Mouse (Mus musculus): Measurements from ENCODE around the gene Mlxip.
A peak's percentile ranks its signal among the peaks of the same experiment; 100 is the strongest.

Gene Mlxip

DNA sequence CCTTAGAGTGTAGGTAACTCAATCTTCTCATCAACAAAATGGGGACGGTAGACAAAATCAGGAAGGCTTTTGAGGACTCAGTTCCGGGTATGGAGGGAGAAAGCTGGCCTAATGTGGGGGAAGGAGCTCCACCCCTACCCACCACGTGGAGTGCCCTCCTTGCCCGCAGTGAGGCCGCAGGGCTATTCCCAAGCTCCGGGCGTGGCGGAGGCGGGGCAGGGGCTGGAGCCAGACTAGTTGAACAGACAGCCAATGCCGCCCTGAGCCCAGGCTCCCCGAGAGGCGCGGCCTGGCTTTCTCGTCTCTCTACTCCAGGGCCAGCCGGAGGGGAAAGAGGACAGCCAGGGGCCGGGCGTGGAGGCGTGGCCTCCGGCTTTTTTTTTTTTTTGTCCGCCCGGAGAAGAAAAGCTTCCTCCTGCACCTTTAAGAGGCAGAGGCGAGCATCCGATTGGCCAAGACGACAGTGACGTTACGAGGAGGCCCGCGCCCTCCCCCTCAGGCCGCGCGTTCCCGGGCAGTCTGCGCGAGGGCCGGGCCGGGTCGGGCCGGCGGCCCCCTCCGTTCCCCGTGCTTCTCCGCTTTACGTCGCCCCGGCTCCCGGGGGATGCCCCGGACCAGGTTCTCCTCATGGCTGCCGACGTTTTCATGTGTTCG is at the start of gene Mlxip:
Gene Mlxip (plus strand): TSS at position 496 of the 654 bp plus-strand sequence.
- DNase-seq = peak; percentile 98 to 99

DNA sequence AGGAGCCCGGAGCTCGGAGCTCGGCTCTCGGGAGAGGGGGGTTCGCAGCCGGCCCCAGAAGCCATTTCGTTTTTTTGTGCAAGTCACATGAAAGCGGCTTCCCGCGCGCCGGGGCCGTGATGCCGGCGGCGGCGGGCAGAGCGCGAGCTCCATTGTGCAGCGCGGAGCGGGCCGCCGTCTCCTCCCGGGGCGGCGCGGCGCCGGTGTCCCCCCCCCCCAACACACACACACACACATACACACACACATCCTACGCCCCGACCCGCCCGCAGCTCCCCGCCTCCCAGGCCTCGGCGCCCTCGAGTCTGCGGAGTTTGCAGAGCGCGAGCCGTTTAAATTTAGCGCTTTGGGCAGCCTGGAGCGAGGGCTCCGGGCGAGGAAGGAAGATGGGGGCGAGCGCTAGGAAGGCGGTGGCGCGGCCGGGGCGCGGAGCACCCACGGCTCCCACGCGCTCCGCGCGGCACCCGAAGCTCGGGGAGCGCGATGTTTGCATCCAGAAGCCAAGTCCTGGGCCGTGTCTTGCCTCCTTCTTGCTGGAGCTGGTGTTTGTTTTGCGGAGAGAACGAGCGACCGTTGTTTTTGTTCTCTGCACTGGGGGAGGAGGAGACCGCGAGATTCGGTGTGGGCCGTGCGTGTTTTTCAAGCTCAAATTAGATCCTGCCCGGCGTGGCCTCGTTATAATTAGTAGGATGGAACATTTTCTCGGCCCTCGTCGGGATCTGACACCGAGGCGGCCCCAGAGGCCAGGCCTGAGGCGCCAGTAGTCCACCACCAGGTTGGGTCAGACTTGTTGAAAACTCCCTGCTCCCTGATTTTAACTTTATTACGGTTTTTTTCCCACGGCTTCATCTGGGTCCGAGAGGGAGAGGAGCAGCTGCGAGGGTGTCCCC is 49.4 kb upstream of the Mlxip start:
- DNase-seq = peak; percentile 57 to 71

DNA sequence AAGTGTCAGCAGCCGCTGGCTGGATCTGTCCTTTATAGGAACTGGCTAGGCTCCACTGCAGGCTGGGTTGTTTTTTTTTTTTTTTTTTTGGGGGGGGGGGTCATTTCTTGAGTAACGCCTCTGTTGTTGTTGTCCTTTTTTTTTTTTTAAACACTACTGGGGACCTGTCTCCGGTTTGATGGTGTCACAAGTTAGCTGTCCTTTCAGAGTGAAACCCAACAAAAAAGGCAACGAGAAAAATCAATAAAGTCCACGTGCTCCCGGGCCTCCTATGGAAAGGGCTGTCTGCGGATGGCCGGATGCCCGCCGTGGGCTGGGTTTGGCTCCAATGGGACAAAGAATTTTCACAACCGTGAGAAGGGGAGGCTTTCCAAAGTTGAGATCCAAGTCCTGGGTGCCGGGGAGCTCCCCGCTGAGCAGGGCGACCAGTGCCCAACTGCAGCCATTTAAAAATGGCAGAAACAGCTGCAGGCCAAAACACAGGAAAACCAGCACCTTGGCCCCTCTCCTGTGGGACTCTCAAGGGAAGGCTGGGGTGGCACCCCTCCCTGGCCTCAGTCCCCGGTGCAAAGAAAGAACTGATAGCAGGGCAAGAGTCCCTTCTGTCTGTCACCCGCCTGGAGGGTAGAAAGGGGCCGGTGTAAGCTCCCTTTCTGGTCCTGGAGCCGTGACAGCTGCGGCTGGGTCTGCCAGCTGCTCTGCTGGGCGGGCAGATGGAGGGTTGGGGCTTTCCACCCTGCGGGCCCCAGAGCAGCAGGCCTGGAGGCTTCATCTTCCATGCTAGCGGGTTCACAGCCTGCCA is 48.5 kb upstream of the Mlxip start:
- DNase-seq = peak; percentile 80 to 87

DNA sequence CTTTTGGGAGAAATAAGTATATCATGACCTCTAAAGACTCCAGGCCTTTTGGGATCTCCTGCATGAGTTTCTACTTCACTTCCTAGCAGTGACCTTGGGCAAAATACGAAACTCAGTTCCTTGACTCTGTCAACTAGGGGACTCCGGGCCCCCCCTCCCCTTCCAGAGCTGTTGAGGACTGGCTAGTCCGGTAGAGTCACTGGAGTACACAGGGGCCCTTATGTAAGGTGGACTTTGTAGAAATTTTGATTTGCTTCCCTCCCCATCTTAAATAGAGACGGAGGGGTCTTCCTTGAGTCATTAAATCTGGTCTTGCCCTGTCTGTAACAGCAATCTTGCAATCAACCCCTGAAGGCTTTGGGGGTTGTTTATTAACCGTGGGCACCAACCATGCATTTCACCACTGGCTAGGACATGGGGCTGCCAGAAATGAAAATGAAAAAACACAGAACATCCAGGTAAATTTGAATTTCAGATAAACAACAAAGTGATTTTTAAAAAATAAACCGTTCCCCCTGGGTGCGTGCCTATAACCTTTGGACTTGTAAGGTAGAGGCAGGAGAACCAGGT is 47.8 kb upstream of the Mlxip start:
- DNase-seq = peak; percentile 28 to 50

DNA sequence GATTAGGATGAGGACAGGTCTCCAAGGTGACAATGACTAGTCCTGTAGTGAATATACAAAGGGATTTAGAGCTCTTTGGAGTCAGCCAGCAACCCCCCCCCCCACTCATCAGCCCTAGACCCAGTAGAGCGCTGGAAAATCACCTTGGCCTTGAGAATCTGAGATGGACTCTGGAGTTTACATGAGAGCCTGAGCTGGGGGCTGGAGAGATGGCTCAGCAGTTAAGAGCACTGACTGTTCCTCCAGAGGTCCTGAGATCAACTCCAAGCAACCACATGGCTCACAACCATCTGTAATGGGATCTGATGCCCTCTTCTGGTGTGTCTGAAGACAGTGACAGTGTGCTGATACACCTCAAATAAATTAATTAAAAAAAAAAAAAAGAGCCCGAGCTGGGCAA is 46.6 kb upstream of the Mlxip start:
- DNase-seq = no peak

DNA sequence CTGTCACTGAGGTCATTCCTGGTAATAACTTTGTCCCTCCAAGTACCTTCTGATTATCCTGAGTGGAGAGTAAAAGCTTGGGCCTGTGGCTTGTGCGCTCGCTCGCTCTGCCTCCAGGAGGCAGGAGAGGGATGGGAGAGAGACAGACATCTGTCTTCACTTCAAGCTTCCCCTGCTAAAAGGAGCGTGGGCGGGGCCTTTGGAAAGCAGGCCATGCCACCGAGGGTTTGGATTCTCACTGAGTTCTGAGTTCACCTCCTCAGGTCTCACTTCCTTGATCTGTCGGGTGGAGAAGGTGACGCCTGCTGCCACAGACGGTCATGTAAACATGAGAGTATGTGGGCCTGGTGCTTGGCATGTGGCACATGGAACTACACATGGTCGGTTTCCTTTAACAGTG is 44.2 kb upstream of the Mlxip start:
- DNase-seq = no peak

DNA sequence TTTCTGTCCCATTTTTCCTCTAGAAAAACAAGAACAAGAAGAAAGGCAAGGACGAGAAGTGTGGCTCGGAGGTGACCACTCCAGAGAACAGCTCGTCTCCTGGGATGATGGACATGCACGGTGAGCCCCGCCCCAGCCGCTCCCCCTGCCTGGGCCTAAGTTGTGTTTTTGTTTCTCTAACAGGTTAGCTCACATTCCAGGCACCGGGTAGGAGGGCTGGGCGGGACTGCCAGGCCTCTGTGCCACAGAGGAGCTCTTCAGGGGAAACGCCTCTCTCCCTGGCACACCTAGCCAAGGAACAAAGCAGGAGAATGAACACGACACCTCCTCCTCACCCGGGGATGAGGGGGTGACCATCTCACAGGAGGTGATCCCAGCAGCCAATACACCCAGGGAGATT is 38.7 kb upstream of the Mlxip start:
- peak; percentile 86 to 91 for DNase-seq

DNA sequence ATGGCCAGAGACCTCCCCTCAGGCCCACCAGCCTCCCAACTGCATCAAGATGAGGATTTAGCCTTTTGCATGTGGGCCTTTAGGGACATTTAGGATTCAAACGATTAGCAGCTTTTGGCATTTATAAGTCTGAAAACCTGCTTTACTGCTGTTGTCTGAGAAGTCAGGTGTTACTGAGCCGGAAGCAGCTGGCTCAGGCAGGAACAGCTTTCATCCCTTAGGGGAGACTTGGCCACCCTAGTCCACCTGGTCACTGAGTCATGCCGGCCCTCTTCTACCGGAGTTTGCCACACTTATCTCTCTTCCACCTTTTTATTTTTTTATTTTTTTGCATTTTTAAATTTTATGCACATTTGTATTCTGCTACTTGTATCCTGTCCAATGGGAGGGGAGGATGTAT is 37.3 kb upstream of the Mlxip start:
- DNase-seq = no peak

DNA sequence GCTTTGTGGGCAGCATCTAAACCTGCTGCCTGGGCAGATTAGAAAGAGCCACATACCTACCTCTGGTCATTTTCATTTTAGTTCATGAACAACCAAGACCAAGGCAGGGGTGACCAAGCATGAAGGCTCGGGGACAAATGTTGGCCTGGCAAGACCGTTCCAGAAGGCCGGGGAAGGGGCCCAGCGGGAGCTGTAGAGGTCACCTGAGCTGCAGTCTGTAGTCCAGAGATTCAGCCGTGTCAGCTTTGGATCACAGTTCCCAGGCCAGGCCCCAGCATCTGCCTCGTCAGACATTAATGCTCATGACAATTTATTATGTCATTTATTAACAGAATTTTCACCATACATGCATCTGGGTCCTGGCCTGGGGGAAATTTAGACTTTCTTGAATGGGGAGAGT is 35.2 kb upstream of the Mlxip start:
- DNase-seq = no peak

DNA sequence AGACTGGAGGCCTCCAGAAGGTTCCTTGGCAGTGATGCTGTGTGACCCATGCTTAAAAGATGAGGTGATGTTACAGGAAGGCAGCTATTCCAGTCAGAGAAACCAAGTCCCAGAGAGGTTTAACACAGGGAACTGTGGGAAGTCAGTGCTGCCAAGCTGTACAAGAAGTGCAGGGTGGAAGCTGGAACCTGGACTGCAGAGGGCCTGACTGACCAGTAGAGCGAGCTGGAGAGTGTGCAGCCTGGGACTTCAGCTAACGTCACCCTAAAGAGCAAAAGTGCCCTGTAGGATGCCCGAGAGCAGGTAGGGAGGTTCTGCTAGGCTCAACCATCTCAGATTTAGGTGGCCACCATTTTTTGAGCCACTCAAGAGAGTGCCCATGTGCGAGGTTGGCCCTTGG is 31.7 kb upstream of the Mlxip start:
- no peak for DNase-seq

DNA sequence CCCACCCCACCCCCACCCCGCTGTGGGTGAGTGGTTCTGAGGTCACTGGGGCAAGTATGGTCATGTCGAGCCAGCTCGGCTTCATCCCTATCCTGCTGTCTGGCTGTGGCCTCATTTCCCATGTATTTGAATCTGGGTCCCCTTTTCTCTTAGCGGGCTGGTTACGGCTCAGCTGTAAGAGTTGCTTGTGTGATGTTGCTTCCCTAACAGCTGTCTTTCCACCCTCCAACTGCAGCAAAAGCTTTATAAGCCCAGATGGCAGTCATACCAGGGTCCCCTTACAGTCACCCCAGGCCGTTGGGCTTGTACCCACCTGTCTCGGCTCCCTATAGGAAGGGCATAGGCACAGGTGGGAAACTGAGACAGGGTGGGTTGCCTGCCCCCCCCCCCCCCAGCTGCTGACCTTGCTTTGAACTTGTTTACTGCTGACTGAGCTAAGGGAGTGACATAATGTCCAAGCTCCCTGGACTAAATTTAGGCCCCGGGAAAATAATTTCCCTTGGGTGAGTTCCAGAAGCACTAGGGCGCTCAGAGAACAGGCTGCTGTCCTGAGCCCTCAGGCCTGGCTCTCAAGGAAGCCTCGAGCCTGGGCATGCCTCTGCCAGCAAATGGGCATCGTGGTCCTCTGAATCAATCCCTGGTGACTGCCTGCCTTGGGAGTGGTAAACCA is 30.2 kb upstream of the Mlxip start:
- peak; percentile 54 to 78 for DNase-seq

DNA sequence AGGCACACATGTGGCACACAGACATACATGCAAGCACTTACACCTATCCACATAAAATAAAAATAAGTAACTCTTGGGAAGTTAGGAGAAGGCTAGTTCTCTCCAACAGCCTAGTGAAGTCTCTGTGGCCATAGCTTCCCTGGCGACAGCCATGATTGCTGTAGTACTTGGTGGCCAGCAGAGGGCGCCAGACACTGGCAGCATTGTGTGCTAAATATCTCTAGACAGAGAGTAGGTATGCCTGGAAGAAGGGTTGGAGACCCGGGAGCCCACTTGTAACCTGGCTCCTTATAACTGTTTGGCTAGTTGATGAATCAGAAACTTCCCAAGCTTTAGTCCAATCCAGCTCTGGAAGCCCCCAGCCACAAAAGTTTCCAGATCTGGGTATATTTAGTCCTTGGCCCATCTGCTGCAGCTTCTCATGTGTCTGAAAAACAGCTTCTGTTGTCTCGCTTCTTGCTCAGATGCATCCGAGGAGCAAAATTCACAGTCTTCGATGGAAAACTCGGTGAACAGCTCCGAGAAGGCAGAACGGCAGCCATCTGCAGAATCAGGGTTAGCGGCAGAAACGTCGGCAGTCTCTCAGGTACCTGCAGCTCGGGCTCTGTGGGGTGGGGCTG is 25.6 kb upstream of the Mlxip start:
- DNase-seq = no peak

DNA sequence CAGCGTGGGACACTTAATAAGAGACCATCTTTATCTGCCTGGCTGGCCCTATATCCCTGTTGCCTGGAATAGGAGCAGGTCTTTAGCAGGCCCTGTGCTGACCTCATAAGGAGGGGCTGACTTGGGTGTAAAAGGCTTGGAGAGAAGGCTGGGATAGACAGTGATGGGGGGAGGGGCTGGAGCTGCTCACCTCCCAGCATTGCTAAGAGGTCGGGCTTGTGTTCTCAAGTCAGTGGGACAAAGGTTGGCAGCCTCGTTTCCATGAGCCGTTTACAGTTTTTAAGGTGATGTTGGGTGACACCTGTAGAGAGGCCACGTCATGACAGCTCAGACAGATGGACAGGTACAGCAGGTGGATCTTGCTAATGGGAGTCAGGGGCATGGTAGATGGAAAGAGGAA is 24.5 kb upstream of the Mlxip start:
- DNase-seq = no peak

DNA sequence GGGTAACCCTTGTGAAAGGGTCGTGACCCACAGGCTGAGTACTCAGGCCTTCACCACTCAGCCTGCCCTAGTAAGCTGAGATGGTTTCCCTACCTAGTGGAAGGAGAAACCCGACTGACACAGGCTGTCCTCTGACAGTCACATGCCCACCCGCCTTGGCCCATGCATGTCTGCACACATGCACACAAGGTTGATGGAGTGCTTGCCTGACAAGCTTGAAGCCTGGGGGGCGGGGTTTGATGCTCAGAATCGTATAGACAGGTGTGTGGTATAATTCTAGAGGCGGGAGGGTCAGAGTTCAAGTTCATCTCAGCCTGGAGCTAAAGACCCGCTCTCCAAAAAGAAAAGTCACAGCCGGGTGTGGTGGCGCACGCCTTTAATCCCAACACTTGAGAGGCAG is 19.3 kb upstream of the Mlxip start:
- no peak for DNase-seq

DNA sequence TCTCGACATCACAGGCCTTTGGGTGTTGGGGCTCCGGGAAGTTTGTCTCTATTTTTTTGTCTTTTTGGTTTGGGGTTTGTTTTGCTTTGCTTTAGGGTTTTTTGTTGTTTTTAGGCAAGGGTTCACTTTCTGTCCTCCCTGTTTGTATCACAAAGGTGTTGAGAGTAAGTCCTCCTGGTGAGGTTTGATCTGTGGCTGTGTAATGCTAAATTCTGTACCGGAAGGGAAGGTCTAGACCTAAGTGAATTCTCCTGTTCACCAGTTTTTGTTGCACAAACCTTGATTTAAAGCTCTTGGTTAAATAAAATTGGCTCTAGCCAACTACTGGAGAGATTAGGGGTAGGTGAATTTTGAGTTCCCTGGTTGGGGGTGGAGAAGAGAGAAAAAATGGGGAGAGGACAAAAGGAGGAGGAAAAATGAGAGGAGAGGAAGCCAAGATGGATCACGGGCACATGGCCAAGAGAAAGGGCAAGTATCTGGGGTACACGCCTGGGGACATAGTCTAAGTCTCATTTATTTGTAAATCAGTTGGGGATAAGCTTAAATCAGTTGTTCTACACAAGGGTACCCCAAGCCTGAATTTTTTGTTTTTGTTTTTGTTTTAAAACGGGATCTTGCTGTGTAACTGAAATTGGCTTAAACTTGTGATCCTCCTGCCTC is 18.7 kb upstream of the Mlxip start:
- DNase-seq = no peak

DNA sequence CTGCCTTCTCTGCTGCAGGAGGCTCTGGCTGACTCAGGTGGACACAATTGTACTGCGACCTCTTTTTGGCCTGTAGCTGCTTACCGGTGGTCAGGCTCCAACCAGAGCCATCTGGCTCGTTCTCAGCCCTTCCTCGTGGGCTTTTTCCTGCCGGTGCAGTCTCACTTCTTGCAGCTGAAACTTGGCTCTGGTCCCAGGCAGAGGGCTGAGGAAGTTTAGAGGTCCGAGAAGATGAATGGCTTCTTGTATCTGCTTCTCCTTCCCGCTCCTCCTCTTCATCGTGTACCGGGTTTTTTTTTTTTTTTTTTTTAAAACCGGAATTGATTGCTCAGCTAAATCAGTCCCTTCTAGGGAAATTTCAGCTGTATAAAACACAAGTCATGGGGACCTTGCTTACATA is 18.0 kb upstream of the Mlxip start:
- DNase-seq = peak; percentile 73 to 77

DNA sequence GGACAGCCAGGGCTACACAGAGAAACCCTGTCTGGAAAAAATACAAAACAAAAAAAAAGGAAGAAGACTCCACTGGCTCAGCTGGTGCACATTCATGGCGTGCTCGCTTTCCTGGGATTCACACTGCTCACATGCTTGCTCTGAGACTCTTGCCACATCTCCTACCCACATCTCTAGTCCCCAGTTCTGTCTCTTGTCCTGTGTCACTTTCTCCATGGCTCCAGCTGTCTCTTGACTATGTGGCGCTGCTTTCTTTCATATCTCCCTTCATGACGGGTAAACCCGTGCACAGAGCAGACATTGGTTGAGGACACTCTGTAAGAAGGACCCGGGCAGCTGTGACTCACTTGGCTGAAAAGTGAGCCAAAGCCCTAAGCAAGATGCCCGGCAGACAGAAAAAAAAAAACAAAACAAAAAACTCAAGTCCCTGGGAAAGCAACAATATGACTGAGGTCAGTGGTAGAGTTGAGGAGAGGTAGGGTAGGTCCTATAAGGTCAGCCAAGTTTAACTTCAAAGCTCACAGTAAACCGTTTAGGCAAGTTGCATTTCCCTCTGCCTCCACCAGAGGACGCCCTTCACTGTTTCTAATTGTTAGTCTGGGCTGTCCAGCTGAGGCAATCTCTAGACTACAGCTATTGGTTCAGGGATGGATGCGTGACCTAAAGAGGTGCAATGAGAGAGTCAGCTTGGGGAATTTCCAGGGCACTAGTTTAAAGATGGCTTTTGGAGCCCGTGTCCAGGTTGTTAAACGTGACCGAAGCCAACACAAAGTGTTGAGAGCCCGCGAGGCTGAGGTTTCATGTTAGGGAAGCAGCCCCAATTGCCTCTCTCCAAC is 17.3 kb upstream of the Mlxip start:
- peak; percentile 80 to 85 for DNase-seq

DNA sequence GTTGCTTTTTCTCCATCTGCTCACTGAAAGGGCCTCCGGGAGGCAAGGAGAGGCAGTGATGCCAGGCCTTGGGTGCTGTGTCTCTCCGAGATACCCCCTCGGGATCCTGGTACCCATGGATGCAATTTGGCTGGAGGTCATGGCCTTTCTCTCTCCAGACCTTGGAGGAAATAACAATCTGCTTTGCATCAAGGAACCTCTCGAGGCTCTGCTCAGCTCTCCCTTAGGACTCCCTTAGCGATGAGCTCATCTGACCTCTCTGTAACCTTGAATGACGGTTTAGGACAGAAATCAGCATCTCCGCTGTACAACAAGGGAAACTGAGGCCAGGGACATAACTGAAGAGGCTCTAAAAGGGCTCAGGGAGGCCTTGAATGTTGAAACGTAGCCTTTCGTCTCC is 15.9 kb upstream of the Mlxip start:
- DNase-seq = no peak

DNA sequence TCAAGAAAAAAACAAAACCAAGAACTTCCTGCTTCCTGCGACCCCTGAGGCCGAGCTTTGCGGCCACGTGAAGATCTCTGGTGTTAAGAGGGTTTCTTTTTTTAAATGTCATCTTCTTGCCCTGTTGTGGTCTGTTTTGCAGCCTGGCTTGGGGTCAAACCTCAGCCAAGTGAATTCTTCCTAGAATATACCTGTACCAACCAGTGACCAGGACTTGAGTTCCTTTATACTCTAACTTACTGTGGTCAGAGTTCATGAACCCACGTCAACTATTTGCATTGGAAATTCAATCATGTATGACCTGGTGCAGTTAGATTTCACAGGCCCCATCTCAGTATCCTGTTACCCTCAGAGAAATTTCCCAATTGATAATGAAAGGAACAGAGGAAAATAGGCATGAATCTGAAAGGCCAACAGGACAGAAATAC is 15.1 kb upstream of the Mlxip start:
- DNase-seq = no peak

DNA sequence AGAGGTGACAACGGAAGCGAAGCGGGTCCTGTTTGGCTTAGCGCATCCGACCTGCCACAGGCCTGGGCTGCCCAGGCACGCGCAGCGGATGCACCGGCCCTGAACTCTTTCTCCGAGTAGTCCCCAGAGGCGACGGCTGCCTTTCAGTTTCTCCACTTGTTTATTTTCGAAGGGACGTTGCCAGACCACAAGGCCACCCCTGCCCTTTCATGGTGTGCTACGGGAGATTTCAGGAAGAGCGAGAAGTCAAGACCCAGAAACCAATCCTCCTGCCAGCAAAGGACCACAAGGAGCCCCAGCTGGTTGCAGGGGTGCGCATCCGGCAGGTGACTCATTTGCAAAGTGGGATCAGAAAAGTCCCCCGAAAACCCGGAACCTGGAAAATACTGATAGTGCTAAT is 12.6 kb upstream of the Mlxip start:
- peak; percentile 56 to 73 for DNase-seq

DNA sequence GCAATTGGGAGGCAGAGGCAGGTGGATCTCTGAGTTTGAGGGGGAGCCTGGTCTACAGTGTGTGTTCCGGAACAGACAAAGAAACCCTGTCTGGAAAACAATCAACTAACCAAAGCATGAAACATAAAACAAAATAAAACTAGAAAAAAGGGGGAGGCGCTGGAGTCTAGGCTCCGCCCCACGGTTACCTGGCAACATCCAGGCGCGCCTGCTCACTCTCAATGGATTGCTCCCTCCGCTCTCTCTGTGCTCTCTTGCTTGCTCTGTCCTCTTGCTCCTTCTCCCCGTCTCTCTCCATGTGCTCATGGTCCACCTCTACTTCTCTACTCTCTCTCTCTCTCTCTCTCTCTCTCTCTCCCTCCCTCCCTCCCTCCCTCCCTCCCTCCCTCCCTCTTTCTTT is 11.9 kb upstream of the Mlxip start:
- DNase-seq = no peak
